Mouse (Mus musculus): Measurements from ENCODE around the gene Cmah.

DNA sequence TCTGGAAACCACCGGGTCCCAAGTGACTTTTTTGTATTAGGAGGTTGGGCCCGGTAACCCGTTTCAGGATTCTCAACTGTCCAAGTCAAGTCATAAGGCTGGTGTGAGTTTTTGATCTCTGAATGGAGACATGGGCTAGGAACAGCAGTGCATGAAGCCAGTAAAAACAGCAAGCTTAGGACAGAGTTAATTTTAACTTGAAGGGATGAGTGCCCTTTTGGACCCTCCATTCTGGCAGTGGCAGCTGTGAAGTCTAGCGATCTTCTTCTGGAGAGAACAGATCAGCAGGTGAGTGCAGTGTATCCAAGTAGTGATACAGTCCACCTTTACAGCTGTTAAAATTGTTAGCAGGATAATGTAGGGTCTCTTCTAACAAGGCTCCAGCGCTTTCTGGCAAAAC, at the start of gene Cmah:
- TF ChIP-seq CTCF (IDR thresholded peaks at IDR 0.05 in 2 of 3, conservative IDR thresholded peaks at IDR 0.05 in 1 of 3; ENCODE audit: control insufficient read depth in 1 of 3, insufficient read depth in 1 of 3, low read depth in 2 of 3, low read length in 3 of 3, poor library complexity in 1 of 3, severe bottlenecking in 1 of 3) (no peak), MAX (IDR thresholded peaks at IDR 0.05; ENCODE audit: low read length) (no peak), ELF1 (IDR thresholded peaks at IDR 0.05; ENCODE audit: low read depth, low read length) (no peak)
